Mouse (Mus musculus): Measurements from ENCODE around the gene Vasn. TPM values are rescaled to one million over a fixed set of nuclear protein-coding genes. Genes with fewer than 3 reads are reported as not detected.

The Vasn gene
- total RNA-seq, 2 experiments from 2014 or later: 6.0 TPM

DNA sequence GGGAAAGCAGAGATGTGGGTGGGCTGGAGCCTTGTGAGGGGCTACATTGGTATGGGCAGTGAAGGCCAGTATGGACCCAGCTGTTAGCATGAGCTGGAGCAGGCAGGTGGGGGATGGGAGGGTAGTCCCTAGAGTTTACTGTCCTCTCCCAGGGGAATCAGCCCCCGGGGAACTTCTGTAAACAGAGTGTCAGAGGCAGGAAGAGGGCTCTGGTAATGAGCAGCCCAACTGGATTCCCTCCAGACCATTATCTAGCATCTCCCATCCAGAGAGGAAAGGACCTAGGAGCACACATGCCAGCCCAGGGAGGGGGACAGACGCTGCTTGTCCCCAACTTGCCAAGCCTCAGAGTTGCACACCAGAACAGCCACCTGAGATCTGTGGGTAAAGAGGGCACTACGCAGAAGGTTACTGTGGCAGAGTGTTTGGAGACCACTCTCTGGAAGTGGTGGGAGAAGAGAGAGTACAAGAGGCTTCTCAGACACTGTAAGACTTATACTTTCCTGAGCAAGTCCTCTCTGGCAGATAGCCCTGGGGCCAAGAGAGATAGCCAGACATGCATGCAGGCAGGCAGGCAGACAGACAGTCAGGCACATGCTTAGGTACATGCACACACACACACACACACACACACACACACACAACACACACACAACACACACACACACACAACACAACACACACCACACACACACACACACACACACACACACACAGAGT is 1.5 kb downstream of the Vasn start:
- no peak for DNase-seq (ENCODE audit: extremely low spot score in 1 of 2, low spot score in 1 of 2)

DNA sequence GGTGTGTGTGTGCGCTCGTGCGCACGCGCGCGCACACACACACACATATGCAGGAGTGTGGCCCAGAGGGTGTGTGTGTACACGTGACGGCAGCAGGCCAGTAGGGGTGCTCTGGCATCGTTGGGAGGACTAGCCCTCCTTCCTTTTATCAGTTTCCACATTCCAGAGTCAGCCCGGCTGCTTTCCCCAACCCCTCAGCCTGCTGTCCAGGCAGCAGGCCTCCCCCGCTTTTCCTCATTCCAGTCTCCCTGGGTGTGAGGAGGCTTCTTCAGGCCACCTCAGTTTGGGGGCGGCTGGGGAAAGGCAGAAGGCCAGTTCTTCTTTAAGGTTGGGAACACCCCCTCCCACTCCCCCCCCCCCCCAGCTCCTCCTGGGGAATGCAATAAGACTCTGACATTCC is 2.4 kb downstream of the Vasn start:
- no peak for DNase-seq (ENCODE audit: extremely low spot score in 1 of 2, low spot score in 1 of 2)

DNA sequence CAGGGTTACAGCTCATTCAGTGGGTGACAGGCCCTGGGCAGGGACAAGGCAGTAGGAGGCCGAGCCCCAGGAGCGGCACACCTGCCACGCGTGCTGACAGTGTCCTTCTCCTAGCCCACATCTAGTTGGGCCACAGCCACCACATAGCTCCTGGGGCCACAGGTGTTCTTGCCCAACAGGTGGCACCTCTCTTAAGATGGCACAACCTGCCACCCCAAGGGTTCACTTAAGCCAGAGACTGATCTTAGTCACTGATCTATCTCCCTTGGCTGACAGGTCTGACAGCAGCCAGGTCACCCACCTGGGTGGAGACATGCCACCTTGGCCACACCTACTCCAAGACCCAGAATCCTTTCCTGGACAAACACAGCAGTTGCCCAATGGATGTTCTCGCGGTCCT is 3.2 kb downstream of the Vasn start:
- DNase-seq (ENCODE audit: extremely low spot score in 1 of 2, low spot score in 1 of 2): no peak

DNA sequence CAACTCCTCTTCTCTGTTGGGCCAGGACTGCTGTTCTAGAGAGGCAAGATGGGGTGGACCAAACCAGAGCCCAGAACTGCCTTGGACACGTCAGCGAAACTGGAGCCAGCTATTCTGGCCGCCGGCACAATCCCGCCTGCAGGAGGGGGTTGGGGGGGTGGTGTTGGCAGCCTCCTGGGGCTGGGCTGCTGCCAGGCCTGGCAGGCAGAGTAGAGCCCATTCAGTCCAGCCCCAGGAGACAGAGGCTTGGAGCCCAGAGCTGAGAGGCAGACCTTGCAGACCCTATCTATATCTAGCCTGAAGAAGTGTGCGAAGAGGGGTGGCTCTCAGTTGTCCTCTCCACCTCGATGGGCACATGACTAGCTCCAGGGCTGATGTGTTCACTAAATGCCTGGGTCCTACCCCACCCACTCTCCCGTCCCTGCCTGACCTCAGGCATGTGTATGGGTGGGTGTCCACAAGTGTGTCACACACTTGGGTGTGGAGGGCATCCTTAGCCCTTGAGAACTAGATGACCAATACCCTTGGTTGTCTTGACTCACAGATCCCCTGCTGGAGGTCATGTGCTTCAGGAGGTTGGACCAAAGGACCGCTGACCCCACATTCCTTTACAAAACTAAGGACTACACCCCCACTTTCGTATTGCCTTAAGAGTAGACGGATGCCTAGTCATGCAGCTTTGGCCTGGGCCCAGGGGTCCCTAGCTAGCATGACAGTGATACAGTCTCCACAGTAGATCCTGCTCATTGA is 4.1 kb downstream of the Vasn start:
- peak; percentile 60 to 64 for DNase-seq (ENCODE audit: extremely low spot score in 1 of 2, low spot score in 1 of 2)

DNA sequence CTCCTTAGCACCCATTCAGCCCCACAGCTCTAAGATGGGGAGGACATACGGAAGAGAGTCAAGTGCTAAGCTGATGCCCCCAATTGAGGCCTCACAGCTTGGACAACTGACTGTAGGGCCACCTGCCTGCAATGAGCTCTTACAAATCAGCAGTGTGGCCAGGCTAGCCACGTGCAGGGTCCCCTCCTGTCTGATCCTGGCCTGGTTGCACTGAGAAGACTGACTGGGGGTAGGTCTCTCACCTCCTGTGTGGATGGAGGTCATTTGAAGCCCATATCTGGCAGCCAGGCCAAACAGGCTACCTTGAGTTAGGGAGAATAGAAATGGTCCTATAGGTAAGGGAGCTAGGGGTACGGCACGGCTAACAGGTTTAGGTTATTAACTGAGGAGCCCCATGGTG is 6.1 kb downstream of the Vasn start:
- no peak for DNase-seq (ENCODE audit: extremely low spot score in 1 of 2, low spot score in 1 of 2)

- DNase-seq (ENCODE audit: extremely low spot score in 1 of 2, low spot score in 1 of 2): no peak
These were observed 7.1 kb downstream of the Vasn start for GRCm38 (mm10) chr16:4646831-4647230.

DNA sequence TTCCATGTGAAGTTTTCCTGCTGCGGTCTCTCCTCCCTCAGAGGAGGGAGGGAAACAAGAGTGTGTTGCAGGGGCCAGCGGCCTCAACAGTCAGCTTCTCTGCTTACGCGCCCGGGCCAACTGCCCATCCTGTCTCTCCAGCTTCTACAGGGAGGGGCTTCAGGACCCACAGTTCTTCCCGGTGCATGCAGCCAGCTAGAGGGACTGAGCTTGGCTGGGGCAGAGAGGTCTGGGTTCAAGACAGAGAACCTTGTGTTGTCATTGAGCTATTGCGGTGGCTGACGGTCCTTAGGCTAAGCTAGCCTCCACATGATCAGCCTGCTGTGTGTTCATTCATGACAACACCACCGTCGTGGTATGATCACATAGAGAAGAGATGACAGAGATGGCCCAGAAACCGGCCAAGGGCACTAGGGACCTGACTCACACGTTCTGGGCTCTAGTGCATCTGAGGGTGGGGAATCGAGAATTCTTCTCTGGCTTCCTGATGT is 8.0 kb downstream of the Vasn start:
- no peak for DNase-seq (ENCODE audit: extremely low spot score in 1 of 2, low spot score in 1 of 2)

GRCm38 (mm10) chr16:4648416-4649023 is 8.8 kb downstream of the Vasn start:
- no peak for DNase-seq (ENCODE audit: extremely low spot score in 1 of 2, low spot score in 1 of 2)

DNA sequence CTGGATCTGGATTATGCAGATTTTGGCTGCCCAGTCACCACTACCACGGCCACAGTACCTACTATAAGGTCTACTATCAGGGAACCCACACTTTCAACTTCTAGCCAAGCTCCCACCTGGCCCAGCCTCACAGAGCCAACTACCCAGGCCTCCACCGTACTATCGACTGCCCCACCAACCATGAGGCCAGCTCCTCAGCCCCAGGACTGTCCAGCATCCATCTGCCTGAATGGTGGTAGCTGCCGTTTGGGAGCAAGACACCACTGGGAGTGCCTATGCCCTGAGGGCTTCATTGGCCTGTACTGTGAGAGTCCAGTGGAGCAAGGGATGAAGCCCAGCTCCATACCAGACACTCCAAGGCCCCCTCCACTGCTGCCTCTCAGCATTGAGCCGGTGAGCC is 9.5 kb downstream of the Vasn start:
- DNase-seq (ENCODE audit: extremely low spot score in 1 of 2, low spot score in 1 of 2): no peak

GRCm38 (mm10) chr16:4649692-4650091 is 10.0 kb downstream of the Vasn start:
- no peak for DNase-seq (ENCODE audit: extremely low spot score in 1 of 2, low spot score in 1 of 2)

GRCm38 (mm10) chr16:4650161-4650560 is 10.4 kb downstream of the Vasn start:
- DNase-seq (ENCODE audit: extremely low spot score in 1 of 2, low spot score in 1 of 2): no peak

DNA sequence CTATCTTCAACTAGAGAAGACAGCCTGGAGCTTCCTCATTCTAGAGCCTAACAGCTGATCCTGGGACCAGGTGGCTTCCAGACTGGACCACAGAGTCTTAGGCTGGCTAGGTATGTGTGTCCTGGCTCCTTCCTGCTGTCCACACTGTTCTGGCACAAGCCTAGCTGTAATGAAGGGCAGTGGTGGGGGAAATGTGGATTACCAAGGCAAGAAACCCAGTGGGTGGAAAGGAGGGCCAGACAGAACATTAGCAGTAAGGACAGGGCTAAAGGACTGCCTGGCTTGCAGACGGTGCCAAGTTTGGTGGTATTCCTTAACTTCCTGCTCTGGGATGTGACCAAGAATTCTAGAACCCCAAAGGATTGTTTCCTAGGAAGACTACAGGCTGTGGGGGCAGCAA is 11.3 kb downstream of the Vasn start:
- no peak for DNase-seq (ENCODE audit: extremely low spot score in 1 of 2, low spot score in 1 of 2)

GRCm38 (mm10) chr16:4651624-4652023 is 11.9 kb downstream of the Vasn start:
- no peak for DNase-seq (ENCODE audit: extremely low spot score in 1 of 2, low spot score in 1 of 2)

GRCm38 (mm10) chr16:4652707-4653416 is 13.1 kb downstream of the Vasn start:
- DNase-seq (ENCODE audit: extremely low spot score in 1 of 2, low spot score in 1 of 2): no peak

- no peak for DNase-seq (ENCODE audit: extremely low spot score in 1 of 2, low spot score in 1 of 2)
These were observed 15.0 kb downstream of the Vasn start for GRCm38 (mm10) chr16:4654706-4655105.

- DNase-seq (ENCODE audit: extremely low spot score in 1 of 2, low spot score in 1 of 2): peak in 1 of 2 experiments; percentile 29
These were observed 15.6 kb downstream of the Vasn start for GRCm38 (mm10) chr16:4655251-4655734.

DNA sequence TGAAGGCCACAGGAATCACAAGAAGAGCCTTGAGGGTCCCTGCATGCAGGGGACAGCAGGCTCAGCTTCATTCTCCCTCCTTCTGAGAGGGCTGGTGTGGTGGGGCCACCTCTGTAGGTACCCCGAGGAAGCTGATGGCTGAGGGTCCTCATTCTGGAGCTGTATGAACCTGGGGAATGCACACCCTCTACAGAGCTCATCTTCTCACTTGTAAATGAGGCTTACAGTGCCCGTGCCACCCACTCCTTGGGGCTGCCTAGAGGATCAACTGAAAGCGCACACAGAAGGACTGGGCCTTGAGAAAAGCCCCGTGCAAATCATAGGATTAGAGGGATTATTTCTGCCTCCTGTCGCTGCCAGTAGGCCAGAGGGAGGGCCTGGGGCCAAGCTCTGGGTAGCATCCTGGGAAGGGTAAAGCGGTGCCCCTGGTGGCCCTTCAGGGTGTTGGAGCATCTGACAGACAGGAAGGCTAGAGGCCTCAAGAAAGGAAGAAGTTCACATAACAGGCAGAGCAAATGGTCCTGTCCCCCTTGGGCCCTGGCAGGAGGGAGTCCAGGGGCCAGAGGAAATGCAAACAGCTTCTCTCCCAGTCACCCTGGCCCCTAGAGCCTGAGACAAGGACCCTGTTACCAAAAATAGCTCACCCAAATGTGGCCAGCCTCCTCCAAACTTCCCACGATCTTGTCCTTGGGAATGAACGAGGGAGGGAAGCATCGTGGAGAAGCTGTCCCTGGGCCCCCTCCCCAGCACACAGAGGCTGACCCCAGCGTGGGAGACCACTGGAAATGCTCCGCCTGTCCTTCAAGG is 16.2 kb downstream of the Vasn start:
- DNase-seq (ENCODE audit: extremely low spot score in 1 of 2, low spot score in 1 of 2): no peak

DNA sequence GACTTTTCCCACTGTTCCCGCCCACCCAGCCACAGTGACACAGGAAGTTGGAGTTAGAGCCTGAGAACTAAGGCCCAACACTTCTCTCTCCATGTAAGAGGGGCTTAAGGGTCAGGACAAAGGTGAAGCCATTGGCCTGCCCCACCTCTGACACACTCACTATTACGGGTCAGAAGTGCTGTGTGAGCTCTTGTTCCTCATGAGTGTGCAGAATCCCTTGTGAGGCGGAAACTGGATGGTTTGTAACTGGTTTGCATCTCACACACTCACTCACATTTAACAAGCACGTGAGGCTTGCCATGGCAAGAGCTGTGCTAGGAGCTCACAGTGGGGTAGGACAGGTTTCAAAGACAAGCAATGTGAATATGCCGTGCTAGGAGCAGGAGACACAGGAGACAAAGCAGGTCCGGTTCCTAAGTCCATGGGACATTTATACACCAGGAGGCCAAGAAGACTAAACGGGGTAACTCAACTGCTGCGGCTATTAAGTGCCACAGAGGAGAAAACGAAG is 16.9 kb downstream of the Vasn start:
- DNase-seq (ENCODE audit: extremely low spot score in 1 of 2, low spot score in 1 of 2): no peak

DNA sequence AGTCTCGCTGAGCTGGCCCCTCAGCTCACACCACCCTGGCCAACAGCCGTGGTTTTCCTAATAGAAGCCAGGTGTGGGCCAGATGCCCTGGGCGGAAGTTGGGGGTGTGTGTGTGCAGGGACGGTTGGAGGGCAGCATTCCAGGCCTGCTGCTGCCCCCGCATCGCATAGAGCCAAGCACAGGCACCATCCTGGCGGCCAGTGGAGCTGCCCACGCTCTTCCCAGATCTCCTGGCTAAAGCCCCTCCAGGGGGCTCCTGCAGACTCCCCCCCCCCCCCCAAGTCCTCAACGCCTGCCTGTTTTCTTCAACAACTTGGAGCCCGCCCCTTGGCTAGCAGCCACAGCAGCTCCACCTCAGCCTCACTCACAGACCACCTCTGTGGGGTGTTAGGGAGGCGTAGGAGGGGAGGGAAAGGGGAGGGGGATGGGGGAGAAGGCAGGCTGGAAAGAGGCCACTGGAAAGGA is 19.1 kb downstream of the Vasn start:
- DNase-seq (ENCODE audit: extremely low spot score in 1 of 2, low spot score in 1 of 2): no peak

DNA sequence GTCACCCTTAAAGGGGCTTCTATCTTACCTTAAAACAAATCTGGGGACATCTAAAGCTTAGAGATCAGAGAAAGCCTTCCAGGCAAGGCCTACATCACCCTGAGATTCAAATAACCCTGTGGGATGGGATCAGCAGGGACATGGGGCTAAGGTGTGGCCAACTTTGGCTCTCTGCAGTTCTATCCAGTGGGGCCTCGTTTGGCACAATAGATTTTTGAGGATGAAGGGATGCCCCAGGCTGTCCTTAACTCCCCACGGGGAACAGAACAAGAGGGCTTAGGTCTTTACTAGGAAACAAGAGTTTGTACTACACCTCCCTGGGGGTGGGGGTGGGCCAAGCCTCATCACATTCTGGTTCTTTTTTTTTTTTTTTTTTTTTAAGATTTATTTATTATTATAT is 19.6 kb downstream of the Vasn start:
- no peak for DNase-seq (ENCODE audit: extremely low spot score in 1 of 2, low spot score in 1 of 2)
